Mouse (Mus musculus): ENCODE results near the gene Acox3. TPM values are rescaled to one million over a fixed set of nuclear protein-coding genes. Genes with fewer than 3 reads are reported as not detected.

Gene Acox3
- total and polyA plus RNA-seq, 2 experiments from 2014 or later, result 15.6 to 29.5 TPM

- Histone ChIP-seq H3K4me2 (ENCODE audit: low read depth, low read length, poor library complexity, severe bottlenecking) (no peak overlapping the region), H3K4me1 (ENCODE audit: insufficient read depth, low read length) (peaks cover 8% of the 10 kb centered on the region; the same call in 1 of the 2 replicates), H3K4me3 (ENCODE audit: low read depth, low read length) (no peak overlapping the region), H3K9me3 (ENCODE audit: low read length) (no peaks in the 10 kb centered on the region), H3K27ac (ENCODE audit: low read depth, low read length) (no peak overlapping the region), H3K36me3 (ENCODE audit: insufficient read depth, low read length) (peaks cover 48% of the 10 kb centered on the region), H3K9ac (replicated peaks; ENCODE audit: low read length, poor library complexity, severe bottlenecking) (no peak overlapping the region), H3K27me3 (ENCODE audit: insufficient read depth, low read length) (no peaks in the 10 kb centered on the region)
- TF ChIP-seq CTCF (IDR thresholded peaks at IDR 0.05), result no peak
- WGBS, result 93% methylated on average over 6 of the region's 6 CpGs
- ATAC-seq (ENCODE audit: low FRiP score), result no peak
- DNase-seq (ENCODE audit: low spot score), result no peak
Measured at GRCm38 (mm10) chr5:35571546-35571945, 11.3 kb upstream of the Acox3 start.

- H3K36me3 ChIP-seq (ENCODE audit: insufficient read depth, low read length), result peaks cover 30% of the 10 kb centered on the region
- DNase-seq (ENCODE audit: low spot score), result peak; percentile 94
- peak; percentile 4; the same call in 1 of the 2 replicates for TF ChIP-seq CTCF (IDR thresholded peaks at IDR 0.05)
- WGBS, result 4% methylated on average over 56 of the region's 56 CpGs
- H3K4me2 ChIP-seq (ENCODE audit: low read depth, low read length, poor library complexity, severe bottlenecking), result peak within 1 kb of the TSS; percentile 97
- peak; percentile 97 for ATAC-seq (ENCODE audit: low FRiP score)
- peak within 1 kb of the TSS; percentile 72 for H3K4me3 ChIP-seq (ENCODE audit: low read depth, low read length)
- peak within 1 kb of the TSS; percentile 80 for H3K27ac ChIP-seq (ENCODE audit: low read depth, low read length)
- peaks cover 8% of the 10 kb centered on the region; the same call in 1 of the 2 replicates for H3K4me1 ChIP-seq (ENCODE audit: insufficient read depth, low read length)
- peak within 1 kb of the TSS; percentile 70 for H3K9ac ChIP-seq (replicated peaks; ENCODE audit: low read length, poor library complexity, severe bottlenecking)
- H3K27me3 ChIP-seq (ENCODE audit: insufficient read depth, low read length), result no peaks in the 10 kb centered on the region
- H3K9me3 ChIP-seq (ENCODE audit: low read length), result no peaks in the 10 kb centered on the region
Measured at GRCm38 (mm10) chr5:35574653-35575599, 7.9 kb upstream of the Acox3 start, which contains the start of gene Trmt44. TSS of gene Trmt44 (minus strand) at chr5:35575070.

GRCm38 (mm10) chr5:35576409-35577020 lies 6.3 kb upstream of the Acox3 start:
- no peak overlapping the region for H3K4me3 ChIP-seq (ENCODE audit: low read depth, low read length)
- TF ChIP-seq CTCF (IDR thresholded peaks at IDR 0.05), result no peak
- peaks cover 15% of the 10 kb centered on the region for H3K36me3 ChIP-seq (ENCODE audit: insufficient read depth, low read length)
- WGBS, result 89% methylated on average over 10 of the region's 10 CpGs
- H3K9me3 ChIP-seq (ENCODE audit: low read length), result no peaks in the 10 kb centered on the region
- no peak overlapping the region for H3K4me2 ChIP-seq (ENCODE audit: low read depth, low read length, poor library complexity, severe bottlenecking)
- H3K4me1 ChIP-seq (ENCODE audit: insufficient read depth, low read length), result peaks cover 8% of the 10 kb centered on the region; the same call in 1 of the 2 replicates
- H3K27ac ChIP-seq (ENCODE audit: low read depth, low read length), result no peak overlapping the region
- DNase-seq (ENCODE audit: low spot score), result no peak
- H3K9ac ChIP-seq (replicated peaks; ENCODE audit: low read length, poor library complexity, severe bottlenecking), result no peak overlapping the region
- ATAC-seq (ENCODE audit: low FRiP score), result no peak
- no peaks in the 10 kb centered on the region for H3K27me3 ChIP-seq (ENCODE audit: insufficient read depth, low read length)

GRCm38 (mm10) chr5:35578411-35578810 lies 4.4 kb upstream of the Acox3 start:
- Histone ChIP-seq H3K4me1 (ENCODE audit: insufficient read depth, low read length) (peaks cover 14% of the 10 kb centered on the region; the same call in 1 of the 2 replicates), H3K27me3 (ENCODE audit: insufficient read depth, low read length) (no peaks in the 10 kb centered on the region), H3K27ac (ENCODE audit: low read depth, low read length) (no peak overlapping the region), H3K4me3 (ENCODE audit: low read depth, low read length) (no peak overlapping the region), H3K4me2 (ENCODE audit: low read depth, low read length, poor library complexity, severe bottlenecking) (no peak overlapping the region), H3K9me3 (ENCODE audit: low read length) (no peaks in the 10 kb centered on the region), H3K36me3 (ENCODE audit: insufficient read depth, low read length) (no peaks in the 10 kb centered on the region), H3K9ac (replicated peaks; ENCODE audit: low read length, poor library complexity, severe bottlenecking) (no peak overlapping the region)
- DNase-seq (ENCODE audit: low spot score) (no peak), ATAC-seq (ENCODE audit: low FRiP score) (no peak)
- TF ChIP-seq CTCF (IDR thresholded peaks at IDR 0.05), result no peak
- WGBS, result 64% methylated on average over 2 of the region's 2 CpGs

GRCm38 (mm10) chr5:35579247-35579893 lies 3.5 kb upstream of the Acox3 start:
- ATAC-seq (ENCODE audit: low FRiP score) (no peak), DNase-seq (ENCODE audit: low spot score) (no peak)
- H3K9me3 ChIP-seq (ENCODE audit: low read length), result no peaks in the 10 kb centered on the region
- TF ChIP-seq CTCF (IDR thresholded peaks at IDR 0.05), result no peak
- no peaks in the 10 kb centered on the region for H3K36me3 ChIP-seq (ENCODE audit: insufficient read depth, low read length)
- no peak overlapping the region for H3K9ac ChIP-seq (replicated peaks; ENCODE audit: low read length, poor library complexity, severe bottlenecking)
- H3K4me1 ChIP-seq (ENCODE audit: insufficient read depth, low read length), result peaks cover 11% of the 10 kb centered on the region; the same call in 1 of the 2 replicates
- WGBS, result 62% methylated on average over 5 of the region's 5 CpGs
- no peak overlapping the region for H3K4me3 ChIP-seq (ENCODE audit: low read depth, low read length)
- no peak overlapping the region for H3K27ac ChIP-seq (ENCODE audit: low read depth, low read length)
- no peak overlapping the region for H3K4me2 ChIP-seq (ENCODE audit: low read depth, low read length, poor library complexity, severe bottlenecking)
- no peaks in the 10 kb centered on the region for H3K27me3 ChIP-seq (ENCODE audit: insufficient read depth, low read length)
